Mouse (Mus musculus) embryo, embryonic 10 days (tissue): ENCODE measurements around the gene BC017158.

ENCODE experiments used
- DNase-seq: peaks from one replicate; pipeline ENCODE4 v3.0.0-alpha.2; 2015; ENCODE audit warnings: low spot score

The BC017158 gene

GRCm38 (mm10) chr7:128256783-128257334, 41.1 kb downstream of the BC017158 start:
- DNase-seq: no peak

DNA sequence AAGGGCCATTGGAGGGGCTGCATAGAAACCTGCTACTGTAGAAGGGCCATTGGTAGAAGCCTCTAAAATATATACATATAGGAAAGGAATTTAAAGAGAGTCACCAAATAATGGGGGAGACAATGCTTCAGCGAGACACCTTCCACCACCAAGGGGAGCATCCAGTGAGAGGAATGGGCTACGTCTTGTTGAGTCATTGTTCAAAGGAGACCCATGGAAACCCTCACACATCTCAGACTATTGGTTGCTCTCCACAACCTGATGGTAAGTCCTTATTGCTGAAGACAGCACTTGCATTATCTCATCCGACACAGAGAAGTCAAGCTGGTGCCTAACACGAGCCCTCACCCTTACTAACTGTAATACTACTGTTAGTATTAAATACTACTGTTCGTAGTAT, 42.2 kb downstream of the BC017158 start:
- no peak for DNase-seq

- DNase-seq: no peak
Measured at GRCm38 (mm10) chr7:128254978-128255377, 43.0 kb downstream of the BC017158 start.

DNA sequence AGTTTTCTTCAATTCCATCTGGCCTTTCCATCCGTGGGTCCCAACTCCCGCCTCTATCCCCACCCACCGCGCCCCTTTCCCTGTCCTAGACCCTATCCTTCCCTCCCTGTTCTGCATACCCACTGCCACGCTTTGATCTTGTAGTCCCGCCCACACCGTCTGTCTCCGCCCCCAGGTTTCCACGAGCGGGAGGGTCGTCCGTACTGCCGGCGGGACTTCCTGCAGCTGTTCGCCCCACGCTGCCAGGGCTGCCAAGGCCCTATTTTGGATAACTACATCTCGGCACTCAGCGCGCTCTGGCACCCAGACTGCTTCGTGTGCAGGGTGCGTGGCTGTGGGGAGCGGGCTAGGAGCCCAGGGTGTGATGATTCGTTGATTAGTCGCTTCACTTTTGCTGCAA, 45.4 kb downstream of the BC017158 start:
- DNase-seq: peak; percentile 67

DNA sequence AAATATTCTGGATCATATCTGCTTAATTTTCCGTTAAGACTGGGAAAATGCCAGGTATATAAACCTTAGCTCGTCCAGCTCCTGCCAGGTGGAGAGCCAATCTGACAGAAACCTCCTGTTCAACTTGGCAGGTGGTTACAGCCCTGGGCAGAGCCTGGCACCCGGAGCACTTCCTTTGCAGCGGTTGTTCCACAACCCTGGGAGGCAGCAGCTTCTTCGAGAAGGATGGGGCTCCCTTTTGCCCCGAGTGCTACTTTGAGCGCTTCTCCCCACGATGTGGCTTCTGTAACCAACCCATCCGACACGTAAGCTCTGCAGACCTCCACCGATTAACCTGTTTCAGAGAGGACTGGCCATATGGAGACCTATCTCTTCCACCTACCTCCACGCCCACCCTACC, 46.0 kb downstream of the BC017158 start:
- DNase-seq: no peak

GRCm38 (mm10) chr7:128249998-128250397, 48.0 kb downstream of the BC017158 start:
- DNase-seq: no peak

GRCm38 (mm10) chr7:128248081-128249042, 49.6 kb downstream of the BC017158 start:
- DNase-seq: no peak

DNA sequence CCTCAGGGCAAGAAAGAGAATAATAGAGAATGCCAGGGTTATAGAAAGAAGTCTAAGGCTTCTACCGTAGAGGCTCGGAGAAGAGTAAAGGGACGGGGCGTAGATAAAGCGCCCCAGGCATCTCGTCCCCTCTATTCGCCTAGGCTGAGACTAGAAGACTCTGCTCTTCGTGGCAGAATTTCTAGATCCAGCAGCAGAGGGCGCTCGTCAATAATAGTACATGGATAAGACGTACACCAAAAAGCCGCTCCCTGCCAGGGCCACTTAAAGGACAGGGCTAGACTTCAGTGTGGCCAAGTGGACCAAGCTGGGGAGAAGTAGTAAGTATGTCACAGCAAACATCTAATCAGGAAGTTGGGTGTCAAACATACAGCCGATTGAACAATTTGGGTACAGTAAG, 50.5 kb downstream of the BC017158 start:
- peak; percentile 95 for DNase-seq

DNA sequence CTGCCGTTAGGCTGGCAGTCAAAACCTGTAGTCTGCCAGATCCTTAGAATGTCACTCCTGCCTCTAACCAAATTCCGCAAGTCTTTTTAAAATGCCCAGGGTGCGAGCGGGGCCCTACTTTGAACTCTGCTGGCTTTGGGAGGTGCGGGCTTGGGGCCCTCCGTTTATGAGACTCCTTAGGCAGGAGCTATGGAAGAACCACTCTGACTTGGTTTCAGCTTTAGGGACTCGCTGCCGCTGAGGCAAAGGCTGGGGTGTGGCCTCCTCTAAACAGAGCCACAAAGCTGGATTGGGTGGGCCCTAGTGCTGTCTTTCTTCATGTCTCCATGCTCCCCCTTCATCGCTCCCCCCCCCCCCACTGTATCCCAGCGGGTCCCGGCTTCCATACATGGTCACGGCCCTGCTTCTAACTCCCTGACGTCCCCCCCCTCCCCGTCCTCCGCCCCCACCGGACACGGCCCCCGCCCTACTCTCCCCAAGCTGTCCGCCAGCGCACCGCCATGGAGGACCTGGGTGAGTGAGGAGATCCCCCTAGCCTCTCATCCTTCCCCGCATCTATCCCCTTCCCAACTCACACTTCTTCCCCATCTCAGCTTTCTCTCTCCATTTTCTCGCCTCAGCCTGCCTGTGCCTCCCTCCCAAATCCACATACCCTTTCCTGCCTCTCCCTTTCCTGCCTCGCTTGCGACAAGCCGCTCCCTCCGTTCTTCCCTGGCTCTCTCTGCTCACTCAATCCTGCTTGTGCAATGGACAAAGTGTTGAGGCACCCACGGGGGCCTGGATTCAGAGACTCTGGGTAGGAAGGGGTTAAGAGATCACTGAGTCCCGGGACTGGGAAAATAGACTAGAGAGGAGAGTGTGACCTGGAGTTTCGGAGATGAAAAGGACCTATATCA, 51.2 kb downstream of the BC017158 start, which contains the start of gene Tgfb1i1:
Tgfb1i1 (plus strand) TSS at position 317 of the 896 bp plus-strand sequence.
- peak; percentile 63 for DNase-seq

DNA sequence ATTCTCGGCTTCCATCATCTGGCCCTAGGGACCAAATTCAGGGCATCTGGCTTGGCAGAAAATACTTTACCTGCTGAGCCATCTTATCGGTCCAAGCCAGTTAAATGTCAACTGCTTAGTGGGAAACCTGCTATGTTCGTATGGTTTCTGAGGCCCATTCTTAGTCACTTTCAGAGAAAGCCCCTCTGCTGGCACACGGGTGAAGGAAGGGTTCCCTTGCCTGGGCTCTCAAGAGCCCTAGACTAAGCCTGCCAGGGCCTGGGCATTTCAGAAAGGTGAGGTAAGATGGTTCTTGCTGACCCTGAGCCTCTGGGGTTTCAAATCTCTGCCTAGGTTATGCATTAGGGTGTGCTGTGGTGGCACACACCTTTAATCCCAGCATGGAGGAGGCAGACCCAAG, 52.4 kb downstream of the BC017158 start:
- no peak for DNase-seq

GRCm38 (mm10) chr7:128244410-128245025, 53.5 kb downstream of the BC017158 start:
- DNase-seq: no peak

- DNase-seq: peak; percentile 58
Measured at GRCm38 (mm10) chr7:128243921-128244320, 54.0 kb downstream of the BC017158 start.

DNA sequence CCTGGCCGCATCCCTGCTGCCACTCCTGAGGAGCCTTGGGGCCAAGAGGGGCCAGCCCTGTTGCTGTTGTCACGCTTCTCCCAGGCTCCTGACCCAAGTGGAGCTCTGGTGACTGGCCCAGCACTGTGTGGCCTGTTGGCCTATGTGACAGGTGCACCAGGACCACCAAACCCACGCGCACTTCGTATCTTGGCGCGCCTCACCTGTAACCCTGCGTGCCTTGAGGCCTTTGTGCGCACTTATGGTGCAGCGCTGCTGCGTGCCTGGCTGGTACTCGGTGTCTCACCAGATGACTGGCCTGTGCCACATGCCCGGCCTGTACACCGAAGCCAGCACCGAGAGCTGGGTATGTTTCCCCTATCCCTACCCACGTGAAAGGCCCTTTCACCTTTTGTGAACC, 55.6 kb downstream of the BC017158 start:
- DNase-seq: no peak

DNA sequence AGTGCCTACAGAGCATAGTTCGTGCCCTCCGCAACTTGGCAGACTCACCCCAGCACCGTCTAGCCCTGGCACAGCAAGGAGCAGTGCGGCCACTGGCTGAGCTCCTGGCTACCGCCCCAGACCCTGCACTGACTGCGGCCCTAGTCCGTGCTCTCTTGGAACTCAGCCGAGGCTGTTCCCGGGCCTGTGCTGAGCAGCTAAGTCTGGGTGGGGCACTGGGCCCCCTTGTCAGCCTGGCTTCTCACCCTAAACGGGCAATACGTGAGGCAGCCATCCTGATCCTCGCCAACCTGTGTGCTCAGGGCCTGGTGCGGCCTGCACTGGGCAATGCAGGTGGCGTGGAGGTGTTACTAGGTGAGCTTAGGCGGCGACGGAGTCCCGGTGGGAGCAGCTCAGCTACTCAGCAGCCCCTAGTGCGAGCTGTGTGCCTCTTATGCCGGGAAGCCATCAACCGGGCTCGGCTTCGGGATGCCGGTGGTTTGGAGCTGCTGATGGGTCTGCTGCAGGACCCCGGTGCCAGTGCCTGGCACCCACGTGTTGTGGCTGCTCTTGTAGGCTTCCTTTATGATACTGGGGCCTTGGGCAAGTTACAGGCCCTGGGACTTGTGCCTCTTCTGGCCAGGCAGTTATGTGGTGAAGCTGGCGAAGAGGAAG, 57.7 kb downstream of the BC017158 start:
- no peak for DNase-seq

GRCm38 (mm10) chr7:128238991-128239390, 59.0 kb downstream of the BC017158 start:
- DNase-seq: peak; percentile 69

- DNase-seq: peak; percentile 100
Measured at GRCm38 (mm10) chr7:128237927-128238778, 59.8 kb downstream of the BC017158 start, which contains the start of gene 9130023H24Rik. Gene 9130023H24Rik (minus strand): TSS chr7:128238031.

DNA sequence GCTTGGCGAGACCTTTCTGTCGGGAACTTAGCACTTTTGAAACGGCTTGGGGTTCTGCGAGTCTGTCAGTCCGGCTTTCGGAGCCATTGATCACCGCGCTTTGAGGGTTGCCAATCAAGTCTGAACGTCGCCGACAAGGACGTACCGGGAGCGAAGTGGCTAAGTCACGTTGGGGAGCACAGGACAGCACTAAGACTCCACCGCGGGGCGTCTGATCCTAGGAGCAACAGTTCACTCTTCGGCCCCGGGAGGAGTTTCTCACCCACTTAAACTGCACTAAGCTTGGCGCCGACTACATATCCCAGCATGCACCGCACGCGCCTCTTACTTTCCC, 60.4 kb downstream of the BC017158 start:
- no peak for DNase-seq

GRCm38 (mm10) chr7:128236856-128237592, 60.9 kb downstream of the BC017158 start, which contains the start of gene Armc5:
Gene Armc5 (plus strand): TSS chr7:128237342.
- DNase-seq: peak; percentile 79

DNA sequence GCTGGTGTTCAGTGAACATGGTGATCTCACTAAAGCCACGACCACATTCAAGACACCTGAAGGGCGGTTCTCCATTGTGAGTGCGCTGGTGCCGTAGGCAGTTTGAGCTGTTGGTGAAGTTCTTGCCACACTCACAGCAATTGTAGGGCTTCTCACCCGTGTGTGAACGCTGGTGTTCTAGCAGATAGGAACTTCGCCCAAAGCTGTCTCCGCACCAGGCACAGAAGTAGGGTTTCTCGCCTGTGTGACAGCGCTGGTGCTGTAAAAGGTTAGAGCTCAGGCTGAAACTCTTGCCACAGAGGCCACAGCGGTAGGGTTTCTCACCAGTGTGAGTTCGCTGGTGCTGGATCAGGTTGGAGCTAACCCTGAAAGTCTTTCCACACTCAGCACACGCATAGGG, 61.5 kb downstream of the BC017158 start:
- DNase-seq: no peak

- no peak for DNase-seq
Measured at GRCm38 (mm10) chr7:128235481-128235880, 62.5 kb downstream of the BC017158 start.
